Mouse (Mus musculus): Measurements from ENCODE around the gene Tob1.

The Tob1 gene

GRCm38 (mm10) chr11:94231821-94232552 is 20.7 kb downstream of the Tob1 start:
- DNase-seq, result peak; percentile 45 to 46

GRCm38 (mm10) chr11:94233405-94233804 is 22.2 kb downstream of the Tob1 start:
- DNase-seq, result peak in 1 of 2 experiments; percentile 9

GRCm38 (mm10) chr11:94234380-94234779 is 23.1 kb downstream of the Tob1 start:
- no peak for DNase-seq

GRCm38 (mm10) chr11:94234857-94235256 is 23.6 kb downstream of the Tob1 start:
- no peak for DNase-seq

GRCm38 (mm10) chr11:94236074-94236473 is 24.8 kb downstream of the Tob1 start:
- peak; percentile 78 to 84 for DNase-seq

GRCm38 (mm10) chr11:94238786-94239185 is 27.5 kb downstream of the Tob1 start:
- DNase-seq, result no peak

GRCm38 (mm10) chr11:94239706-94240105 is 28.5 kb downstream of the Tob1 start:
- peak in 1 of 2 experiments; percentile 18 for DNase-seq

GRCm38 (mm10) chr11:94242760-94243421 is 31.6 kb downstream of the Tob1 start:
- no peak for DNase-seq

DNA sequence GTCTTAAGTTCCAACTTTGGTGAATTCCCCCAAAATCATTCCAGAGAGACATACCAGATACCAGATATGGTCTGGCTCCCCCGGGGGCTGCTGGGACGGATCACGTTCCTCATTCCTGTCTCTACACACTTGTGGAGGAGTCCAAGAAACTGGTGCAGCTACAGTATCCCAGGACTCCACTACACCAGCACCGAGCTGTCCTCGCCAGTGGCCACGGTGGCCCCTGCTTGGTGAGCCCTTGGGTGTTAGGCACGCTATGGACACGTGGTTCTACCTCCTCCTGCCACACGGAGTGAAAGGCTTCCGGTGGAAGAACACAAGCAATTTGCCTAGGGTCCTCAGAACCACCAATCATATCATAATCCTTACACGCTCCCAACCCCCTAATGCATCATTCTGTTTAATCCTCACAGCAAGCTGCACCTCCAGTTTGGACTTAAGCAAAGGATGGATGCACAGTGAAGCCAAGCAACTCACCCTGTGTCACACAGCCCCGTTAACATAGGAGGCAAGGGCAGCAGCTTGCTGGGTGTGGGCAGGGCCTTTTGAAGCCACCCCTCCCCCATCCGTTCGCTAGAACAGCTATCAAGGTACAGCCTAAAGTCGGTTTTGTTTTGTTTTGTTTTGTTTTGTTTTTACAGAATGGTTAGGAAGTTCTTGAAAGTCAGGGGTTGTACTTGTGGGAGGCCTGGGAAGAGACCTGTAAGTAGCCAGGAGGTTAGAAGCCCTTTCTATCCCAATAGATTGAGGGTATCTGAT is 32.3 kb downstream of the Tob1 start:
- DNase-seq, result peak in 1 of 2 experiments; percentile 10

- no peak for DNase-seq
These were observed 33.1 kb downstream of the Tob1 start for GRCm38 (mm10) chr11:94244385-94244784.

- peak; percentile 30 to 39 for DNase-seq
These were observed 34.9 kb downstream of the Tob1 start, which contains the start of gene Wfikkn2 for GRCm38 (mm10) chr11:94245955-94246788. TSS of gene Wfikkn2 (minus strand) at chr11:94246005.

- no peak for DNase-seq
These were observed 35.5 kb downstream of the Tob1 start for GRCm38 (mm10) chr11:94246789-94247061.

- no peak for DNase-seq
These were observed 41.9 kb downstream of the Tob1 start for GRCm38 (mm10) chr11:94253156-94253555.

DNA sequence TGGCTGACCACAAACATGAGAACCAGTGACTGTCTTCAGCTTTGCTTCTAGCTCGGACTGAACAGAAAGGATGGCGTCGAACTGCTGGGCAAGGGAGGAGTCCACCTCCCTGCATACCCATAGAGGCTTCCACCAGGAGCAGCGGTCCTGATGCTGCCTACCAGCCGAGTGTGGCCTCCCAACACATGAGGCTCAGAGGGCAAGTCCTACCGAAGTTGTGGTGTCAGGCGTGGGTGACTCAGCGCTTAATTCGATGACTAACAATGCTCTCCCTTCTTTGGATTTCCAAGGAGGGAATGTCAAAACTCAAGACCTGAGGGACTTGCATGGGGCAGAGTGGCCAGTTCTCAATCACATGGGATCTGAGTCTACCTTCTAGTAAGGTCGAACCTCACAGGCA is 42.4 kb downstream of the Tob1 start:
- DNase-seq, result no peak

- DNase-seq, result no peak
These were observed 44.5 kb downstream of the Tob1 start for GRCm38 (mm10) chr11:94255733-94256132.

- DNase-seq, result no peak
These were observed 46.7 kb downstream of the Tob1 start for GRCm38 (mm10) chr11:94257987-94258386.

- DNase-seq, result no peak
These were observed 48.6 kb downstream of the Tob1 start for GRCm38 (mm10) chr11:94259814-94260213.

- no peak for DNase-seq
These were observed 50.5 kb downstream of the Tob1 start for GRCm38 (mm10) chr11:94261585-94262370.

Measured in cerebellum, postnatal 25 days (tissue).